Mouse (Mus musculus) lung, postnatal 10 days (tissue): ENCODE results near the gene Sf3a1.

Source experiments
- DNase-seq: peaks from one replicate; pipeline ENCODE4 v3.0.0; 2021

Gene Sf3a1

GRCm38 (mm10) chr11:4187318-4187700 lies 27.2 kb downstream of the Sf3a1 start:
- DNase-seq: no peak

DNA sequence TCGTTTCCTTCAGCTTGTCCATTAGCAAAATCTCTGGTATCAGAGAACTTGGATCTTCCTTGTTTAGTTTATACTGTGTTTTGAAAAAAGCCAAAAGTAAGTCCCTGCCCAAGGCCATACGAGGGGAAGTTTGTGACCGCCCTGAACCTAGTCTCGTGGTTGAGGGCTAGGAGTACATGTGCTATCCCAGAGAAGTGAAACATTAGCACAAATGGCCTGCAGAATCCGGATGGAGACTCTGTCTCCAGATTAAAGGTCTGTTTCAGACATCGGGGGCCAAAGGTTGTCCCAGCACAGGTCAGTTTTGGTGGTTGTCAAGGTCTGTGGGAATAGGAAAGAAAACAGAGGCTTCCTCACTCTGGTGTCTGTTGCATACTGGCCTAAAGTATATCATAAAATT lies 29.0 kb downstream of the Sf3a1 start:
- no peak for DNase-seq

DNA sequence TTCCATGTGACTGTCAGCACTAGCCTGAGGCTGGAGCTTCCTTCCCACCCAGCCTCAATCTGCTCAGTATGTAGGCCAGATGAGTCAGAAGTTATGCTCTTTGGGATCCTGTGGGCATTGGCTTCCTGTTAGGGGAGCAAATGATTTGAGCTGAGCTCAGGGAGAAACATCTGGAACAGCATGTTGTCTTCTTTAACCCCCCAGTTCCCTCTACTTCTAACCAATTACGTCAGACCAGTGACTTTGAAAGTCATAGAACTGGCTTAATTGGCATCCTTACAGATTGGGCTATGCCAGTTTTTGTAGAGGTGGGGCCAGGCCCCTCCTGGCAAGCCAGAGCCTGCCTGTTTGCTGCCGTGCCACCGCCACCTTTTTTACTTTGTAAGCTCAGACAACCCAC lies 30.5 kb downstream of the Sf3a1 start:
- no peak for DNase-seq

GRCm38 (mm10) chr11:4192757-4193156 lies 32.6 kb downstream of the Sf3a1 start:
- DNase-seq: no peak

DNA sequence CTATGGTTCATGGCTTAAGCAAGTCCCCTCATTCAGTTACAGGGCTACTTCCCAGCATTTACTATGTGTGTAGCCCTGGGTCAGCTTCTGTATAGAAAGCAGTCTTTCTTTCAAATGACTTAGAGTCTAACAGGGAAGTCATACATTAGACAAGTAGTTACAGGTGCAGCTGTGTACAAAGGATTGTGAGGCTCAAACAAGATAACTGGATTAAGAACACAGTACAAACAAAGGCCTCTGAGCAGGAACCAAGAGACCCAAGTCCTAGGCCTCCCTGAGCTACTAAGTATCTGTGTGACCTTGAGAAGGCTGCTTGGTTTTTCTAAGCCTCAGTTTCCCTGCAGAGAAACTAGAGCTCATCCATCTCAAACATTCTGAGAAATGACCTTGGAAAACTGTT lies 33.3 kb downstream of the Sf3a1 start:
- no peak for DNase-seq

DNA sequence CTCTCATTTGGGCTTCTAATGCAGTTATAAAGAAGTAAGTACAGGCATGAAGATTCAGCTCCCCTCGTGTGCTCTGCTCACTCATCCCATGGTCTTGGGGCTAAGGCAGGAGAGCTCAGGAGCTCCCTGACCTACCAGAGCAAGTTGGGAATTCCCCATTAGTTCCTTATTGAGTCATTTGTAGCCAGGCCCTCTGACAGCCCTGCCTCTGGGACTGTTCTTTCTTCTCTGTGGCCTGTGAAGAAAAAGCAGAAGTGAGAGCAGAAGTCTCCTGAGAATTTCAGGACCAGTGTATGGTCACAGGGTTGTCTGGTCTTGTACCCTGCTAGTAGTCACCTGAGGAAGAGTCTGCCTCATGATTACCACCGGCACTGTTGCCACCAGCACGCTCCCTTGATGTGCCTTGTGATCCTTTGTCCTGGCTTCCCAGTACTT lies 35.5 kb downstream of the Sf3a1 start:
- DNase-seq: no peak

DNA sequence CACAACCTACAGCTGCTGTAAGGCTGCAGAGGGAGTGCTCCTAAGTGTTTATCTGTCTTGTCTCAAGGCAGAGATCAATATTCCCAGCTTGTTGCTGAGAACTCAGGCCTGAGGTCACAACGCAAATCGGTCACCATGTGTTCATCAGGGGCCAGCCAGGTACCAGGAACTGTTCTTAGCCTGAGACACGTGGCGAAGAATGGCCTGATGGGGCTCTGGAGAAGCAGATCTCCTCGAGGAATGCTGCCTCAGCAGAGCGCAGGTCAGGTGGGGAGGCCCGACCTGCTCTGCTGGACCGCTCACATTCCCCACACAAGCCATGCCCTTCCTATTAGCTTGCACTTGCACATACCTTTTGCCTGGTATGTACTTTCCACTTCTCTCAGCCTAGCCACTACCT lies 36.5 kb downstream of the Sf3a1 start:
- DNase-seq: peak; percentile 49

DNA sequence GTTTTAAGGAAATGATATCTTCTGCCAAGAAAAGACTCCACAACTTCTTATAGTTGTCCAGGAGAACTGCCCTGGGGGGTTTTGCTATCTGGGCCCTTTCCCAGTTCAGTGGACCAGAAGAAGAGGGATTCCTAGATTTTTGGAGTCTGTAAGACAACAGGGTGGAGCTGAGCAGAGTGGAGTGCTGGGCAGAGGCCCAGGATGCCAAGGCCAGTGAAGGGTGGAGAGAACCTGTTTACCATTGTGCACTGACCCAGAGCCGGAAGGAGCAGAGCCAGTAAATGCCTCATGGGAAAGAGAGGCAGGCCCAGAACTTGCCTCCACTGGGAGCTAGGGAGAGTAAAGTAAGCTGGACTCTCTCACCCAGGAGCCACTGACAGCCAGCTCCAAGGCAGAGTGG lies 37.5 kb downstream of the Sf3a1 start:
- DNase-seq: no peak

- DNase-seq: peak; percentile 54
These were observed 42.0 kb downstream of the Sf3a1 start for GRCm38 (mm10) chr11:4201981-4202700.

DNA sequence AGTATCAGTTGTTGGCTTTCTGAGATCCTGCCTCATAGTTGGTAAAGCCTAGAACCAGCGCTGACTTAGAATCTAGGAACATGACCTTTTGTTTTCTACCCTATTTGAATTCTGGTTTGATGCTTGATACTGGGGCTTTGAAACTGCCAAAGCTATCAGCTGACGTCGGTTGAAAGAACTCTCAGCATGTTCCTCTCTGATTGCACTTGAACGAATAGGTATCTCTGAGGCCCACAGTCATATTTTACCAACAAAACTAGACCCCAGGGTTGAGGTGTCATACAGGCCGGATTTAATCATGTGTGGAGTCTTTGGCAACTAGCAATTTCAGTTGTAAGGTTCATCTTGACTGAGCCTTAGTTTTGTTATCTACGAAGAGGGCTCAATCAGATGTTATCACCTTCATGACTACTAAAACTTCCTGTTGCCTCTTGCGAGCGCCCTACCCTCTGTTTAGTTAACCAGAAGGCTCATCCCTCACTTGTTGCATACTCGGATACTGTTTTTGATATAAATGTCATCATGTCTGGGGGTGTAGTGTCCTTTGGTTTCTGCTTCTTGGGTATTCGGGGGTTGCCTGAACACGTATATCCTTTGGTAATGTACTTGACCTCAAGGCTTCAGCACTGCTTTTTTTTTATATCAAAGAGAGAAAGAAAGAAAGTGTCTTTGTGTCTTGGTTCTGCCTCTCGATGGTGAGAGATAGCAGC lies 43.0 kb downstream of the Sf3a1 start:
- DNase-seq: no peak

- peak; percentile 86 for DNase-seq
These were observed 43.5 kb downstream of the Sf3a1 start for GRCm38 (mm10) chr11:4203705-4204074.

DNA sequence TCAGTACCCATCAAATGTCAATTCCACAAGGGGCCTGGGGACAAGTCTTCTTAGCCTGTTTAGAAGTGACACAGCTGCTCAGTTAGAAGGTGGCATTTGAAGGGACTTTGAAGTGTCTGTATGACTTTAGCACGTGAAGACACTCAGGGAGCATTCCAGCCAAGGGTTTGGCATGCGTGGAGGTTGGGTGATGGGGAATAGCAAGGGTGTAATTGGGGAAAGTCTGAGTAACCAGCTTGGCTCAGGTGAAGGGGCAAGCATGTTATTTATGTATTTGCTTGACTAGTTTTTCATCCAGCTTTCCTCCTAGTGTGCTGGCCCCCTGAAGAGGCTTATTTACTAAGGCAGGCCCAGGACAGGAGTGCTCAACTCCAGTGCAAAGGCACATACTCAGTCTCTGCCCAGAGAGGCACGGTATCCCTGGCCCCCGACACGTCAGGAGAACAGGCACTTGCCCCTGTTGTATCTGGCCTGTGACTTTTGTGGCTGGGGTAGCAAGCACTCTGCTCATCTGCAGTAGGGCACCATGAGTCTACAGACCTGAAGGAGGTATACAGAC lies 45.0 kb downstream of the Sf3a1 start:
- peak; percentile 65 for DNase-seq

GRCm38 (mm10) chr11:4205951-4206350 lies 45.8 kb downstream of the Sf3a1 start:
- DNase-seq: no peak

DNA sequence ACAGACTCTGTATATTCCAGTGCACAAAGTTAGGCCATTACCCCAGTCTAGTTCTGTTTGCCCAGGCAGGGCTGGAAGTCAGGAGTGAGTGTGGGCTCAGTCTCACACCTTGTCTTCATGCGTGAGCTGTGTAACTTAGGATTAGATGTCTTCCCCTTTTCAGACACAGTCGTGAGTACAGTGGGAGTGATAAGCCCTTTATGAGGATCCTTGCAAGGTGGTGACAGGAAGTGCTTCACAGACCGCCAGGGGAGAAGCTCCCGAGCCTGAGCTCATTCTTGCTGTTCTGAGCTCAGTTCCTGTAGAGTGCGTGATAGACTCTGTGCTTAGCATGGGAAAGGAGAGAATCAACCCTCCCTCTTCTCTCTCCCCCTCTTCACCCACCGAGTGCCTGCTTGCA lies 46.4 kb downstream of the Sf3a1 start:
- DNase-seq: no peak

GRCm38 (mm10) chr11:4207655-4208054 lies 47.5 kb downstream of the Sf3a1 start:
- DNase-seq: no peak

DNA sequence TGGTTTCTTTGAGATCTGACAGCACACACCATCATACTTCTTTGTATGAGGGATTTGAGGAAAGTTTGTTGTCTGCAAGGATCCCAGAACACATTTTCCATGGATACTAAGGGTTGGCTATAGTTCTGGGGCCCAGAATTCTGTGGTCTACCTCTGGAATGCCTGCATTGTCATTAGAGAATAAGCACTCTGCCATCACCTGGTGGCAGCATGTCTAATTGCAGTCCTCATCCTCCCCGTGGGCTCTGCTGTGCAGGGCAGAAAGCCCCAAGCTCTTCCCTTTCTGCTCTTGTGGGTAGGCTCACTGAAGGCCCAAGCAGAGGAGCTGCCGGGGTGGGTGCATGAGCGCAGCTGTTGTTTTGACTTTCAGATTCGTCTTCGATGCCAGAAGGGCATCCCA lies 49.4 kb downstream of the Sf3a1 start:
- DNase-seq: no peak

DNA sequence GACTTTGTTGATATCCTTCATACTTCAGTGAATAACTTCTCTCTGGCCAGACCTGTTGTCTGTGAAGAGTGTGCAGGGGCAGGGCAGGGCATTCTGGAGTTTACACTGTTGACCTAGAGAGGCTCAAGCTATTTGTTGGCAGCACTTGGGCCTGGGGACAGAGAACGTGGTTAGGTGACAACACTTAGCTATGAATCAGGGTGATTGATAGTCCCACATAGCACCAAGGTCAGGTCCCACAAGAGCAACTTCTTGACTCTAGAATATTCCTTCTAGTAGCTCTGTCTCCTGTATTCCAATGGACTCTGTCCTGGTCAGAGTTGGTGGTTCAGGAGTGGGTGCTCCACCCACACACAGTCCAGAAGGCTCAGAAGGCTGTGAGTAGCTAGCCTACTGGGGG lies 50.6 kb downstream of the Sf3a1 start:
- DNase-seq: no peak

DNA sequence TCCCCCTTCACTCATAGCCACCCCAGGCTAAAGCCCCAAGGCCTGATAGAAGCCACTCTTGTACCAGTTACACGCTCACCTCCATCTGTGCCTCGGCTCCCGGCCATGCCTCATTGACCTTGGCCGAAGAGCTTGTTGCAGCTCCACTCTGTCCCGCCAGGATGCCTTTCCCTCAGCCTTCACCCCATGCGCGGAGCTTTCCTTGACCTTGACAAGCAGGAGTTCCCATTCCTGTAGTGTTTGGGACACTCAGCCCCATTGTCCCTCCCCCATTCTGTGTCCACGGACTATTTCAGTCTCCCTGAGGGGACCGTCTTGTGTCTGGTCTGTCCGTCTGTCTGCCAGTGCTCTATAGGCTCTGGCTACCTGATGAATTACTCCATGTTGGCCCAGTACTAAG lies 53.0 kb downstream of the Sf3a1 start:
- DNase-seq: no peak

DNA sequence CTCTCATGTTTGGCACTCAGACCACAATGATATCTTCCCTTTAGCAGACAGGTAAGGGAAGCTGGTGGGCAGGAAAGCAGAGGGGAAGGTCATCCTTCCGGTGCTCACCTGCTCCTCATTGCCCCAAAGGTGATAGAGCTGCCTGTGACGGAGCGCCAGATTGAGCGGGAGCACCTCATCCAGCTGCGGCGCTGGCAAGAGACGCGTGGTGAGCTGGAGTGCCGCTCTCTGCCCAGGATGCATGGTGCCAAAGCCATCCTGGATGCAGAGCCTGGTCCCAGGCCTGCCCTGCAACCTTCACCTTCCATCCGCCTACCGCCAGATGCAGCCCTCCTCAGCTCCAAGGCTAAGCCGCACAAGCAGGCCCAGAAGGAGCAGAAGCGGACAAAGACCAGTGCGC lies 54.4 kb downstream of the Sf3a1 start:
- no peak for DNase-seq

- DNase-seq: no peak
These were observed 54.9 kb downstream of the Sf3a1 start for GRCm38 (mm10) chr11:4215061-4215460.

- DNase-seq: peak; percentile 85
These were observed 56.3 kb downstream of the Sf3a1 start for GRCm38 (mm10) chr11:4216248-4217000.

DNA sequence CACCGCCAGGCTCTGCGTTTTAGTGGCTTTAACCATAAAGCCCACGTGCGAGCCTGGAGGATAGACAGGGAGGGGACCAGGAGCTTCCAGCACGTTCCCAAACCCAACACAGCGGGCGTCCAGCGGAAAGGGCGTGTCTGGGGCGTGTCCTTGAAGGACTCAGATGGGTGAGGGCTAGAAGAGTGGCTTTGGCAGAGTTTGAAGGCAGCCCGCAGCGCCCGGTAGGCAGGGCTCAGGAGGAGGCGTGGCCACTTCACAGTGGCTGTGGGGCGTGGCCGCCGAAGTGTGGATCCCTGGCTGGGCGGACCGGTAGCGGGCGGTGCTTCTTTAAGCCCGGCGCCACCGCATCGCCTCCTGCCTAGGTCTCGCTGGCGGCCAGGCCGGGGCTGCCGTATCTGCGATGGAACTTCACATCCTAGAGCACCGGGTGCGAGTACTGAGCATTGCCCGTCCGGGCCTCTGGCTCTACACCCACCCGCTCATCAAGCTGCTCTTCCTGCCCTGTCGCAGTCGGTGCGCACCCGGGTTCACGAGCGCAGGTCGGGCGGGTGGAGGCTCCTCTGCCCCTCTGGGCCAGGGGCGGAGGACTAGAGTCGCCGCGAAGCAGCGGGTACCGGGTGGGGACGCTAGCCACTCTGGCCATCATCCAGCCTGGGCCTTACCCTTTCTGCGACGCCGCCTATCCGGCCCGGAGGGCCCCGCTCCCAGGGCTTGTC lies 57.9 kb downstream of the Sf3a1 start, which contains the start of gene Castor1:
TSS of gene Castor1 (plus strand) at position 312 of the 716 bp plus-strand sequence.
- DNase-seq: peak; percentile 97

DNA sequence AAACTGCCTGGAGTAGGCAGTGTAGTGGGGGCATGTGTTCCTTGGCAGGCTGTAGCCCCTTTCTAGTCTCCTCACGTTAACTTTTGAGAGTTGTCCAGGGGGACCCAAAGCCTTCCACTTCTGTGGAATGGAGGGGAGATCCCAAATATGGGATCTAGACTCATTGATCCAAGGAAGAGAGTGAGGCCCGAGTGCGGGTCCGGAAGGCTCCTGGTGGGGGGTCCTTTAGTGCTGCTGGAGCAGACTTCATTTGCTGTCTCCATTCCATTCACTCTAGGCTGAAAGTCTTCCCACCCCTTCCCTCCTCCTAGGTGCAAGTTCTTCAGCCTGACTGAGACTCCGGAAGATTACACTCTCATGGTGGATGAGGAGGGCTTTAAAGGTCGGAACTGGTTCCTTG lies 58.5 kb downstream of the Sf3a1 start:
- no peak for DNase-seq
